Mouse (Mus musculus): ENCODE measurements around the gene Nup107.

Nup107 gene

DNA sequence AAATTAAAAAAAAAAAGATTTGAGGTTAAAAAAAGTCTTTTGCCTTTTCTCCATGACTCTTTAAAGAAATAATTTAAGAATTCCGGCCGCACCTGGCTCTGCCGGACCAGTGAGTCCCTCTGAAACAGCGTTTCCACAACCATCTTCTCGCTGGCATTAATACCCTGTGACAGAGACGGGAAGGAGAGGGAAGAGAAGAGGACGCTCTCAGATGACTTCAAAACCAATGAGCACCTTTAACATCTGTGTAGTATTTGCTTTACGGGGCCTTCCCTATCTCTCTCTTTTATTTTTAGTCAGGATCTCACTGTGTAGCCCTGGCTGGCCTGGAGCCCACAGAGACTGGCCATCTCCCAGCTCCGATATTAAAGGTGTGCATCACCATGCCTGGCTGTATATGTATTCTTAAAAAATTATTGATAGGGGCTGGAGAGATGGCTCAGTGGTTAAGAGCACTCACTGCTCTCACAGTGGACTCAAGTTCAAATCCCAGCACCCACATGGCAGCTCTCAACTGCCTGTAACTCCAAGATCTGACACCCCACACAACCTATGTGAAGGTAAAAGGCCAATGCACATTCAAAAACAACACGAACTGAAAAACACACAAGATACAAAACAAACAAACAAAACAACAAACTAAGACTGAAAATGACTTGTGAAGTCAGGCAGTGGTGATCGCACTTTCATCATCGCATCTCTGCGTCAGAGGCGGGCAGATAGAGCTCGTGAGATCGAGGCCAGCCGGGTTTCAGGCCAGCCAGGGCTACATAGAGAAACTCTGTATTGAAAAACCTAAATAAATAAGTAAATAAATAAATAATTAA lies 14.8 kb downstream of the Nup107 start:
- DNase-seq = no peak

DNA sequence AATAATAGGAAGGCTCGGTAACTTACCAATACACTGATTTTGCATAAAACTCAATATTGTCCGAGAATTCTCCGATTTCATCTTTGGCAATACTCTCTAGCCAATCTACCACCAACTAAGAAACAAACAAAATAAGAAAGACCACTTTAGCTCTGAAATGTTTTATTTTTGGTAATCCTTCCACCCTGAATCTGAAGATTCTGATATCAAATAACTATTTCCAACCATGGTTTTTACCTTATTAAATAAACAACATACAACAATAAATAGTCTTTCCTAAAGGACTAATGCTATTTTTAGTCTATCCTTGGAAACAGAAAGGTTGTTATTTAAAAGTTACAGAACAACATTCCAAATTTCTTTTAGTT lies 15.4 kb downstream of the Nup107 start:
- no peak for DNase-seq

DNA sequence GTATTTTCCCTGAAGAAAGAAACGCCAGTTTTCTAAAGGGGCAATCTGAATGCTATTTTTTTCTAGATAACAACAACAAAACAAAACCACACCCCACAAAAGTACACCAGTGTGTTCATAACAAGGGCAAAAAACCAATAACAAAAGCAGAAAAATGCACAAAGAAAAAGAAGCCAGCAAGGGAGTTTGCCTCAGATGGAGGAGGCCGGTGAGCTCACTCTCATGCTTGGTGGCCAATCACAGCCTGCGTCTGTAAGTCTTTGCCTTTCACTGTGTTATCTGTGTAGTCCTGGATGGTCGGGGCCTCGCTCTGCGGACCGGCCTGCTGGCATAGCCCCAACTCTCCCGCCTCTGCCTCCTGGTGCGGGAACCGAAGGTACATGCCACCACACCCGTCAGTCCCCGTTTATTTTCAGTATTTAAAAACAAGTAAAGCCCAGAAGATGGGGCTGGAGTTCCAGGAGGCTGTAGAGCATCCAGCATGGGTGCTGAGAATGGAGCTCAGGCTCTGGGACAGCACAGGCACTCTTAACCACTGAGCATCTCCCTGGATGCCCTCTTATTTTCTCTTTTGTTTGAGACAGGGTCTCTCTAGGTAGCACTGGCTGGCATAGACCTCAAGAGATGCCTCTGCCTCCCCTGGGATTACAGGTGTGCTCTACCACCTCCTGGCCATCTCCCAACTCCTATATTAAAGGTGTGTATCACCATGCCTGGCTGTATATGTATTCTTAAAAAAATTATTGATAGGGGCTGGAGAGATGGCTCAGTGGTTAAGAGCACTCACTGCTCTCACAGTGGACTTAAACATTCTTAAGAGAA lies 16.0 kb downstream of the Nup107 start:
- DNase-seq = no peak

DNA sequence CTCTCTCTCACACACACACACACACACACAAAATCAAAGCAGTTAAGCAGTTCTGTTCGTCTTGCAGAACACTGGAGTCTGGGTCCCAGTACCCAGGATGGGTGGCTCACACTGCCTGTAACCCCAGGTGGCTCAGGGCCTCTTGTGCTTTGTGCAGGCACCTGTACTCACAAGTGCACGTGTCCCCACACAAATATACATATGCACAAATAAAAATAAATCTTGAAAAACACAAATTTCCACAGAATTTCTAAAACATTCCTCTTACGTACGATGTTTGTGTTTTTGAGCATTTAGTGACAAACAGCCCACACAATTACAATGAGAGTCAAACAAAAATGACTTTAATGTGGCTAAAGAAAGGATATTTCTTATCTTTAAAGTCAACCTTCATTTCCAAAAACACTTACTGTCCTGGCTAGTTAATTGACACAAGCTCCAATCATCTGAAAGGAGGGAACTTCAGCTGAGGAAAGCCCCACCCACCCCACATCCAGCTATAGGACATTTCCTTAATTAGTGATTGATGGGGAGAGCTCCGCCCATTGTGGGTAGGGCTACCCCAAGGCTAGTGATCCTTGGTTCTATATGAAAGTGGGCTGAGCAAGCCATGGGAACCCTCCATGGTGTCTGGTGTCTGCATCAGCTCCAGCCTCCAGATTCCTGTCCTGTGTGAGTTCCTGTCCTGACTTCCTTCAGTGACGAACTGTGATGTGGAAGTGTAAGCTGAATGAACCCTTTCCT lies 16.9 kb downstream of the Nup107 start:
- DNase-seq = no peak

DNA sequence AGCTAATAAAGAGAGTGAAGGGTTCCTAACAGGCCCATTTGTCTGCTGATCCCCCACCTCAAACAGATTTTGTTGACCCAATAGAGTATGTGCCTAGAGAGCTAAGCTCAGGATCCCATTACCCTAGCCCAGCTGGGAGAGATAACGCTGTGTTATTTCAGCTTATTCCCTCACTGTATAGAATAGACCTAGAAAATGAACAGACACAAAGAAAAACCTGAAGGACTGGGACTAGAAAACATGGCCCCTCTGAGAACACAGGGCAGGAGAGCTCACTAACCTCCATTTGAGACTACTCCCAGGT lies 17.7 kb downstream of the Nup107 start:
- no peak for DNase-seq

DNA sequence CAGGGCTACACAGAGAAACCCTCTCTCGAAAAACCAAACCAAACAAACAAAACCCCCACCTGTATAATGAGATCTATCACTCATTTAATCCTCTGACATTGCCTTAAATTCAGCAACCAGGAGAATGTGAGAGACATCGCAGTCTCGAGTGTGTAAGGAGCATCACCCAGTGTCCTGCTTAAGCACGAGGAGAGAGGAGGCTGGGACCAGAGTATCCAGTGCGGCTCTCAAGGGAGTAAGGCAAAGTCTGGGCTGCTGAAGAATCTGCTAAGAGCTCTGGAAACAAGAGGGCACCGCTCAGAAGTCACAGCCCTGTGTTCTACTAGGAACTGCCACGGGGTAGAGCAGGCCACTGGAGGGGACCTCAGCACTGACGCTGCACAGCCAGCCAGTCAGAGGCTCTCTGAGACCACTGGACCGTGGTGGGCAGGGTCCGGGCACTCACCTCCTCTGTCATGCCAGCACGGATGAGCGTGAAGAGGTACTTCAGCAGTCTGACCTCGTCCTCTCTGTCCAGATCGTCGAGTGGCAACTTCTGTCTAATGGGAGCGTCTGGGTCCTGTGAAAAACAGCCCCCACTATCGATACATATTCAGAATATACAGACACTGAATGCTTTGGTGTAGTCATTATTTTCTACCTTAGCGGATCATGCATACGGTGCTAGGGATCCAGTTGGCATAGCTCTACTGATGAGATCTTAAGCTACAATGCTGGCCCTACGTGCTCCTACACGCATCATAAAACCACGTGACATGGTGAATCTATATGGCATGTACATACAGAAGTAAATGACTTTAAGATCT lies 18.3 kb downstream of the Nup107 start:
- no peak for DNase-seq

DNA sequence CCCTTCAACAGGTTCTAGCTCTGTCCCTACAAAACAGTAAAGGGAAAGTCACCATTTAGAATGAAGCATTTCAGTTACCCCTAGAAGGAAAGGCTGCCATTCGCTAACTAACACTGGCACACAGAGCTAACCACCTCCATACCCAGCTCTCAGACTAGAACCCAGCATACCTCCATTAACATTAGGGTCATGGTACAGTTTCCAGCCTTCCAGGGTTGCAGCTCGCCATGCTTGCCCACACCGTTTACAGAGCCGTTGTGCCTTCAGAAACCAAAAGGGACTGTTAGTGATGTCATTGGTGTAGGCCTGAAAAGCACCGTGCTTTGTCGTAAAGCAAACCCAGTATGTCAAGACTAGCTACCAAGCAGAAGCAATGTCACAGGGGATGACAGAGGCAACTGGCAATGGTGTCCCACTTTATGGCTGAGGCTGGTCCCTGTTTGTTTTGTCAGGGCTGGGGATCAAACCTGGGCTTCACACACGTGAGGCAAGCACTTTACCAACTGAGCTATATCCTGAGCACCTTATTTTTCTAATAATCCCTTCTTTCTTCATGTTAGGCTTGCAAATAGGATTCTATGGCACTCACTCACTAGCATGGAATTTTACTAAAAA lies 19.3 kb downstream of the Nup107 start:
- DNase-seq = no peak

DNA sequence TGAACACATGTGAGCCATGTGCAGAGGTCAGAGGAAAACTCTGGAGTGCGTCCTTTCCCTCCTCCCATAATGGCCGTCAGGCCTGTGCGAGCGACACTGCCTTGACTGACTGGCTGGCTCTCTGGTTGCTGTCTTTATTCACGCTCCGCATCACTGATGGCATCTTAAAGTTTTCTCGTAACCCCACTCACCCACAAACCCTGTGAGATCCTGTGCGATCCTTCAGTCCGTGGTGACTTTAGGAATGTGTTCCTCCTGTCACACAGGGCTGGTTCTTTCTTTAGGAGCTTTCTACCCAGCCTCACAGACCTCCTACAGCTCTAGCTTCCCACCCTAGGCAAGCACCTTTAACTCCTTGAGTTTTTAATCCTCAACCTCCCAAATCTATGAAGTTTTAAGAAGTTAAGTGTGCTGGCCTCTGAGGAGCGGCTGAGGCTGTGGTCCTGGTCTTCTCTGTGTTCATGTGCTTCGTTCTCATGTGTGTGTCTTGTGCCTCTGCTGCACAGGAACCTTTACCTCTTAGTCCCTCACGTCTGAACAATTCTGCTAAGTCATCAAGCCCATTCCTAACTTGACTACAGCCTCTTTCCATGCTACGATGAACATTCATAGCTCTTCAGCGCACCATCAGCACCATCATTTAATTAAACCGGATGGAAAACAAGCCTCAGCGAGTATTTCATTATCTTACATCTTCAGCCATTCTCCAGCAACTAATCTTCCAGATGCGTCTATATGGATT lies 20.0 kb downstream of the Nup107 start:
- DNase-seq = no peak

DNA sequence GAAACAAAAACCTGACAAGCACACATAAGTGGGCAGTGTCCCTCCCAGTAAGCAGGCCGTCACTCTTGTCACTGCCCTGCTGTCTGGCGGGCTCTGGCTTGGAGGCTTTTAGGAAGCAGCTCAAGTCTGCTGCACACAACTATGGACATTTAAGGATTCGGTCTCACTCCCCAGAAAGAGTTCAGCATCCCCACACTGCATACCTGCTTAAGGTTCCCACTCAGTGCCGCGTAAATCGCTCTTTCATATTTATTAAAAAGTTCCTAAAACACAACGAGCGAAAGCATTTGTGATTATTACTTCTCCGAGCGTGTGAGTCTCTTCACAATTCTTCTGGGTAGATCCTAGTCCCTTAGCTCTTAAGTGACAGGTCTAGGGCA lies 21.4 kb downstream of the Nup107 start:
- no peak for DNase-seq

DNA sequence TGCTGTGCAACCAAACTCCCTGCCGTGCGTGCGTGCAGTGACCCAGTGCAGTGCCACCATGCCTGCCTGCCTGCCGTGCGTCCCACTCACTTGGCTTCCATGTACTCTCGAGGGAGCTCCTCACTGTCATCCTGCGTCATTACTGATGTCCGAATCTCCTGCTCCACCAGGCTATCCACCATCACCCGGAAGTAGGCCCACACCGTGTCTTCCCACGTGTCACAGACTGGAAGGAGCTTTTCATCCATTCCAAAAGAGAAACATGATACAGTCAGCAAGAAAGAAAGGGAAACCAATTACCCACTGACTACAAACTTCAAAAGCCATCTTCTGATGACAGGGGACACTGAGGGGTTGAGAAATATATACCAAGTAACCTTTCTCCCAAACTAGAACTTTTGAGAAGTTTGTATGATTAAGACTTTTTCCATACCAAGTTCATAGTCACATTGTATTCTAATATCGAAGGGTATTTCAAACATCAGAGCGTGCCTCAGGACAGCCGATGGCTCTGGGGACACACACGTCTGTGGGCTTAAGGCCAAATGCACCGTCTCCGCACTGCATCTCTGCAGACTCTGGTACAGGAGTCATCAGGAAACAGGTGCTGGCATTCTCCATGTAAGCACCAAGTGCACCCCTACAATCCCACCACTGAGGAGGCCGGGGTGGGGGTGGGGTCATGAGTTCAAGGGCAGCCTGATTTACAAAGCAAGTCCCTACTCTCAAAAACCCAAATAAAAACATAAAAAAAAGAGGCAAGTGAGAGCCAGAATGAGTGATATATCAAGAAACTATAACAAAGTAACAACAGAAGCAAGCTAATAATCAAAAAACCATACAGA lies 22.0 kb downstream of the Nup107 start:
- no peak for DNase-seq

DNA sequence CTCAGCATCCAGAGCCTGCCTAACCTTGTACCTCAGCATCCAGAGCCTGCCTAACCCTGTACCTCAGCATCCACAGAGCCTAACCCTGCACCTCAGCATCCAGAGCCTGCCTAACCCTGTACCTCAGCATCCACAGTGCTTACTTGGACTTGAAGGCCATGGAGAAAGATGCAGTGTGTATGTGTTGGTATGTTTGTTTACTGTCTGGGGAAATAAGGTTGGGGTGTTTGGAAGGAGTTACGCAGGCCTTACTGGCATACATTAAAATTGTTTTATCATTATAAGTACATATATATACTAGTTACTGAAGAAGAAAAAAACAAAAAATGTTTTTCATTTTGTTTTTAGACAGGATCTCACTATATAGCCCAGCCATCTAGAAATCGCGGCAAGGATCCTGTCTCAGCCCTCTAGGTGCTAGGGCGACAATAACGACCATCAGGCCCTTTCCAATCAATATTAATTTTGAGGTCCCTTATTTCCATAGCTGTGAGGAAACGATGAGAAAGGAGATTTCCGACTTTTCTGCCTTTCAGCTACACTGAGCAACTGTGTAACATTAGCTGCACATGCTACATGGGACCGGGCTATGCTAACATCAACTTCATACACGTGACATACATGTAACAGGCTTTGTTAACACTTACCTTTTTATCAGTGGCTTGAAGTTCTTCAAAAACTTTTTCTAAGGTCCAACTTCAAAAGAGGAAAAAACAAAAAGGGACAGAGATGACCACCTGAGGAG lies 22.8 kb downstream of the Nup107 start:
- no peak for DNase-seq

DNA sequence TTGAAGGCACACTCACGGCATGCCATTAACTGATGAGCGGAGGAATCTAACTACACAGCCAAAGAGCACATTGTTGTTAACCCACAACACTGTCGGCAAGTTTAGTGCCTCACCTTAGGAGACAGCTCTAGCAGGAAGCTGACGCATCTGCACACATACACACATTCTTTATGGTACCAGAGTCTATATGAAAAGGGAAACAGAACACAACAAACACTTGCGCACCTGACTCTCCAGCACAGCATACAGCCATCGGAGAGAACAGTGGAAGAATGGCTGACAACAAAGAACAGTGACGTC lies 24.4 kb downstream of the Nup107 start:
- DNase-seq = no peak

DNA sequence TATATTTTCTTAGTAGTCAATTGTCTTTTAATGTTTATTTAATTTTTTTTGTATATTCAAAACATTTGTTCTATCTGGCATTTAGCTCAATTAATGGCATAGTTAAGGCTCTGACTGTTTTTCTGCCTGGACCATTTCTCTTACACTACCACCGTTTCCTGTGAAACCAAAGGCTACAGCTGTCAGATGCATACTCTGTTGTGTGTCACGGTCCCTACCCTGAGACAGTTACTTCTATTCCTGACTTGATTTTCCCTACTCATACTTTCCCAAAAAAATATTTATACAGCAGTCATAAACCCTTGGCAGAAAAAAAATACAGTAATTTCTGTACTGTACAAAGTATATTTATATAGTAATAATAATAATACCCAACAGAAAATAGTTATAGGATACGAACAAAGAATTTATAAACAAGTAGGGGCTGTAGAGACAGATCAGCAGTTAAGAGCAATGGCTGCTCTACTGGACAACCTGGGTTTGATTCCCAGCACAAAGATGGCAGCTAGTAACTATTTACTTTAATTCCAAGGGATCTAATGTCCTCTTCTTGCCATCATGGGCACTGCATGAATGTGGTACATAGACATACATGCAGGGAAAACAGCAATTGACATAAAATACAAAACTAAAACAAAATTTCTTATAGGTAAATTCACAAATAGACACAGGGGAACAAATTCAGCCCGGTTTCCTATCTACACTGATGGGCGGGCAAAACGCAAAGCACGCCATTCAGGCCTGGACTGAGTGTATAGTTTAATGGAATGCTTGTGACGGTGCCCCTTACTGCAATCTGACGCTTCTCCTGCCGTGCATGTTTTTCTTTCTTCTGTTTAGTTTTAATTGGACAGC lies 25.0 kb downstream of the Nup107 start:
- DNase-seq = no peak

DNA sequence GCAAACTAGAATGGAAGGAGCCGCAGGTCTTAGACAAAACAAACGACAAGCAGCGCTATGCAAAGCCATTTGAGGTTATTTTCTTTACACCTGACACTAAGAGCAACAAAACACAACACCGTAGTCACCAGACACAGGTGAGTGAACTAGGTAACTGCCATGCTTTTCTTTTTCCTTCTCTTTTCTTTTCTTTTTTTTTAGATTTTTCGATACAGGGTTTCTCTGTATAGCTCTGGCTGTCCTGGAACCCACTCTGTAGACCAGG lies 25.7 kb downstream of the Nup107 start:
- no peak for DNase-seq

DNA sequence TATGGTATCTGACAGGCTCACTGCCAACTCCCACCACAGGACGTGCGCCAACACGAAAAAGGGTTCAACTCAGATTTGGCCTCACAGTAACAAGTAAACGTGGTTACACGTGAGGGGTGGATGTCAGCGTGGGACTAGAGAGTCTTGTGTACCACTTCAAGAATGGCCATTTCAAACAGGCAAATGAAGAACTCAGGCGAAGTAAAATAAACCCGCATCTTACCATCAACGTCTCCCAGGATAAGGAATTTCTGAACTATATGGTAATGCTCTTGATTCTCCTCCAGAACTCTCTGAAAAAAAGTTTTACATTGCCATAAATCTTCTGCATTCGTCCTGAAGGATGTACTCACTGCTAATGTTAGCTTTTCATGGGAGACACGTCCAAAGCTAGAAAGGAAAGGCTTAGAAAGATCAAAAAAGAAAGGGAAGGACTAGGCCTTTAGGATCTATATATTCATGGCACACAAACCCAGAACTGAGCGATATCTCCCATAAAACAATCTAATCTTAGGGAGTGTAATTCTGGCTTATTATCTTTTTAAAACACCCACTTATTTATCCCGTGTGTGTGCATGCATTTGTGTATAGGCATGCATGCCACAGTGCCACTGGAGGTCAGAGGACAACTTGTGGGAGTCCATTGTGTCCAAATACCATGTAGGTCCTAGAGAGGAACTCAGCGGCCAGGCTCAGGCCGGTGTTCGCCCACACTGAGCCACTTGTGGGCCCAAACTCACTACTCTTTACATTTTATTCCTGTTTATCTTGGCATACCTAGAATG lies 26.2 kb downstream of the Nup107 start:
- no peak for DNase-seq

DNA sequence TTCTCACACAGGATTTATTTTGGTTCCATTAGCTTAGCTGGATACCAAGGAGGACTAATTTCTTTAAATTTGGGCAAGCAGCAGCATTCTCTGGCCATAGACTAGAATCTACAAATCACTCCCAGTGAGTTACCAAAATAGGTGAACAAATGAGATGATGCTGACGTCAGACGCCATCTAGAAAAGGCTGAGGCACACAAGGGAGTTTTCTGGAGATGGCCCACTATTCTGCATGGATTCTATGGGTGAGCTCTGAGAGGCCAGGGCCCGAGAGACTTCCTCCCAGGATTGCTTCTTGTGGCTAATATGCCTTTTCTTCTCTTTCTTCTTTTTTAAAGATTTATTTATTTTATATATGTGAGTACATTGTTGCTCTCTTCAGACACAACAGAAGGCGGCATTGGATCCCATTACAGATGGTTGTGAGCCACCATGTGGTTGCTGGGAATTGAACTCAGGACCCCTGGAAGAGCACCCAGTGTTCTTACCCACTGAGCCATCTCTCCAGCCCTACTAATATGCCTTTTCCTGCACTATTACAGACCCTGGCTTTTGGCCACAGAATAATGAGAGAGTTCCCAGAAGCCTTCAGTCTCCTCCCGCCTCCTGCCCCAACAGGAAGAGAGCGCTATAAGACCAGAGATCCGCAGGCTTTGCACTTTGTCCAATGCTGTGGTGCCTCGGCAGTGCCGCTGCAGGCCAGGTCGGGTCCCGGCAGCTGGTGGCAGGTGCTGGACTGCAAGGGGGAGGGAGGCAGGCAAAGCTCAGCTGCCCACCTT lies 27.2 kb downstream of the Nup107 start:
- DNase-seq = no peak

DNA sequence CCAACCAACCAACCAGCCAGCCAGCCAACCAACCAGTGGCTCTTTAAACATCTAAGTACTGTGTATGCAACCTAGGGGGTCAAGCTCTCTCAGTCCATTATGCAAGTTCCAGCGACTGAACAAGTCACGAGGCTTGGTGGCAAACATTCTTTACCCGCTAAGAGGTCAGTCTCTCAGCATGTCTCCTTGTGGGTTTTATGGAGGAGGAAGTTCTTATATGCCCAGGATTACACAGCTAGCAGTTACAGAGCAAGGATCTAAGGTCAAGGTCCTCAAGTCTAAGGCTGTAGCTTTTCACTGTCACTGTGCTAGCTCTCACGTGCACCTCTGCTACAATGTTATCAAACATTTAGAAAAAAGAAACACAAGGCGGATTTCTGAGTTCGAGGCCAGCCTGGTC lies 27.9 kb downstream of the Nup107 start:
- no peak for DNase-seq

Measured in kidney, postnatal 4 days (tissue).